Mouse (Mus musculus): ENCODE measurements around the gene Hs3st3b1. TPM values are rescaled to one million over a fixed set of nuclear protein-coding genes. Genes with fewer than 3 reads are reported as not detected.

The Hs3st3b1 gene
- polyA plus RNA-seq, 1 experiment = 5.5 TPM

DNA sequence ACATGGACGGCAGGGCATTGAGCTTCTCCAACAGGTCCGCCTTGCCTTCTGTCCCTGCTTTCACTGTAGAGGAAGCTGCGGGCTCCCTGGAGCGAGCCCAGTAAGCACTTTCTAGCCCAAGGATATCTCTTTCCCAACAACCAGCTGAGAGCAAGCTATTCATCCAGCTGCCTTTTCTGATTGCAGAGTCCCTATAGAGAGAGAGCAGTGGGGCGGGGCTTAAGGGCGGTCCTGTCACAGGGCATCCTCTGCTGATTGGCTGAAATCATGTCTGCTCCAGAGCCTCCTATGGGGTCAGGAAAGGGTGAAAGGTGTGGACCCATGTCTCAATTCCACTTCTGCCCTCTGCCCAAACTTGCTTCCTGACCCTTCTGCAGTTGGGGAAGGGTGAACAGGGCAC lies 4.8 kb upstream of the Hs3st3b1 start:
- Histone ChIP-seq H3K4me1 (ENCODE audit: control insufficient read depth, insufficient read depth, low read length) (peaks cover 8% of the 10 kb centered on the region; the same call in 1 of the 2 replicates), H3K4me3 (replicated peaks; ENCODE audit: extremely low read depth, low read depth, low read length) (no peak overlapping the region)
- DNase-seq = no peak
- TF ChIP-seq CTCF (IDR thresholded peaks at IDR 0.05; ENCODE audit: insufficient read depth, low read length) (no peak), POLR2A (IDR thresholded peaks at IDR 0.05; ENCODE audit: borderline replicate concordance, extremely low read depth, low read depth, low read length) (no peak)
- 91% methylated on average over 6 of the region's 6 CpGs for WGBS

DNA sequence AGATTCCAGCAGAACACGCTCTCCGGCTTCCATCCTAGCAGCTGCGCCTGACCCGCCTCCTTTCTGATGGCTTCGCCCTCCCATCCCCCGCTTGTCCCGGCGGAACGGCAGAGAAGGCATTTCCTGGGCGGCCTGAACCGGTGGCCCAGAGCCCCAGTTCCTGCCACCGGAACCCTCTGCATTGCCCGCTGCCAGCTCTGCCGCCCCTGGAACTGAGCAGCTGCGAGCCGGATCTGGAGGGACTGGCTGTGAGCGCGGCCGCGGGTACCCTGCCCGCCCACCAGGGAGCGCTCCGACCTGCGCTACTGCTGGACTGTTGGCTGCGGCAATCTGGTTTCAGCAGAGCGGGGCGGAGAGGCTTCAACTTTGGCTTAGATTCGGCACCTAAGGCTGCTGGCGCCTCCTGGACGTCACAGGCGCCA lies 3.1 kb upstream of the Hs3st3b1 start:
- WGBS = 1% methylated on average over 31 of the region's 31 CpGs
- peaks cover 8% of the 10 kb centered on the region; the same call in 1 of the 2 replicates for H3K4me1 ChIP-seq (ENCODE audit: control insufficient read depth, insufficient read depth, low read length)
- peak; percentile 88 for DNase-seq
- TF ChIP-seq POLR2A (IDR thresholded peaks at IDR 0.05; ENCODE audit: borderline replicate concordance, extremely low read depth, low read depth, low read length) = no peak
- TF ChIP-seq CTCF (IDR thresholded peaks at IDR 0.05; ENCODE audit: insufficient read depth, low read length) = peak; percentile 56
- H3K4me3 ChIP-seq (replicated peaks; ENCODE audit: extremely low read depth, low read depth, low read length) = peak overlapping the region; percentile 42

GRCm38 (mm10) chr11:63924286-63924930 lies 2.3 kb upstream of the Hs3st3b1 start:
- TF ChIP-seq POLR2A (IDR thresholded peaks at IDR 0.05; ENCODE audit: borderline replicate concordance, extremely low read depth, low read depth, low read length) (no peak), CTCF (IDR thresholded peaks at IDR 0.05; ENCODE audit: insufficient read depth, low read length) (no peak)
- H3K4me3 ChIP-seq (replicated peaks; ENCODE audit: extremely low read depth, low read depth, low read length) = no peak overlapping the region
- DNase-seq = peak; percentile 30
- WGBS = 14% methylated on average over 26 of the region's 26 CpGs
- H3K4me1 ChIP-seq (ENCODE audit: control insufficient read depth, insufficient read depth, low read length) = peaks cover 8% of the 10 kb centered on the region; the same call in 1 of the 2 replicates

- Histone ChIP-seq H3K4me1 (ENCODE audit: control insufficient read depth, insufficient read depth, low read length) (peaks cover 8% of the 10 kb centered on the region; the same call in 1 of the 2 replicates), H3K4me3 (replicated peaks; ENCODE audit: extremely low read depth, low read depth, low read length) (no peak overlapping the region)
- peak; percentile 43 for DNase-seq
- TF ChIP-seq CTCF (IDR thresholded peaks at IDR 0.05; ENCODE audit: insufficient read depth, low read length) (no peak), POLR2A (IDR thresholded peaks at IDR 0.05; ENCODE audit: borderline replicate concordance, extremely low read depth, low read depth, low read length) (no peak)
- WGBS = 4% methylated on average over 29 of the region's 29 CpGs
Observed at GRCm38 (mm10) chr11:63923386-63923785, 1.3 kb upstream of the Hs3st3b1 start.

GRCm38 (mm10) chr11:63921044-63921951 lies 792 bp downstream of the Hs3st3b1 start:
- WGBS = 2% methylated on average over 80 of the region's 80 CpGs
- Histone ChIP-seq H3K4me1 (ENCODE audit: control insufficient read depth, insufficient read depth, low read length) (peaks cover 8% of the 10 kb centered on the region; the same call in 1 of the 2 replicates), H3K4me3 (replicated peaks; ENCODE audit: extremely low read depth, low read depth, low read length) (peak overlapping the region; percentile 64)
- TF ChIP-seq CTCF (IDR thresholded peaks at IDR 0.05; ENCODE audit: insufficient read depth, low read length) (no peak), POLR2A (IDR thresholded peaks at IDR 0.05; ENCODE audit: borderline replicate concordance, extremely low read depth, low read depth, low read length) (no peak)
- DNase-seq = peak; percentile 51

DNA sequence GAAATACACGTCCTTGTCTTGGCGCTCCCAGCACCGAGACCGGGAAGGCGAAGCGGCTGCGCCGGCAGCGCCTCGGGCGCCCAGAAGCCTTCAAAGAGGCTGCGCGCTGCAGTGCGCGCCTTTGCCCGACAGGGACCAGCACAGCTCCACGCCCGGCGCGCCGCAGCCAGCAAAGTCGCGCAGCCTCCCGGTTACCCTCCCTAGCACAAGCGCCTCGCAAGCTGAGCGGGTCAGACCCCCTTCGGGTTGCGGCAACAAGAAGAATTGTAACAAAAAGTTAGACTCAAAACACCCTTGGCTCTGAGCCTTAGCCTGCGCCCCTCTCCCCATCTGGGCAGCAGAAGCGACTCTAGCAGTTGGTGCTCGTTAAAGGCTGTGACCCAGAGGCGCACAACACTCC lies 1.6 kb downstream of the Hs3st3b1 start:
- peak overlapping the region; percentile 64 for H3K4me3 ChIP-seq (replicated peaks; ENCODE audit: extremely low read depth, low read depth, low read length)
- TF ChIP-seq POLR2A (IDR thresholded peaks at IDR 0.05; ENCODE audit: borderline replicate concordance, extremely low read depth, low read depth, low read length) (no peak), CTCF (IDR thresholded peaks at IDR 0.05; ENCODE audit: insufficient read depth, low read length) (peak; percentile 61)
- WGBS = under 1% methylated on average over 33 of the region's 33 CpGs
- peaks cover 8% of the 10 kb centered on the region; the same call in 1 of the 2 replicates for H3K4me1 ChIP-seq (ENCODE audit: control insufficient read depth, insufficient read depth, low read length)
- peak; percentile 69 for DNase-seq

- TF ChIP-seq CTCF (IDR thresholded peaks at IDR 0.05; ENCODE audit: insufficient read depth, low read length) (no peak), POLR2A (IDR thresholded peaks at IDR 0.05; ENCODE audit: borderline replicate concordance, extremely low read depth, low read depth, low read length) (no peak)
- Histone ChIP-seq H3K4me3 (replicated peaks; ENCODE audit: extremely low read depth, low read depth, low read length) (no peak overlapping the region), H3K4me1 (ENCODE audit: control insufficient read depth, insufficient read depth, low read length) (peaks cover 6% of the 10 kb centered on the region; the same call in 1 of the 2 replicates)
- 20% methylated on average over 52 of the region's 52 CpGs for WGBS
- DNase-seq = peak; percentile 22
Observed at GRCm38 (mm10) chr11:63919211-63920098, 2.6 kb downstream of the Hs3st3b1 start.

- 62% methylated on average over 17 of the region's 17 CpGs for WGBS
- Histone ChIP-seq H3K4me3 (replicated peaks; ENCODE audit: extremely low read depth, low read depth, low read length) (no peak overlapping the region), H3K4me1 (ENCODE audit: control insufficient read depth, insufficient read depth, low read length) (peaks cover 4% of the 10 kb centered on the region; the same call in 1 of the 2 replicates)
- DNase-seq = no peak
- TF ChIP-seq POLR2A (IDR thresholded peaks at IDR 0.05; ENCODE audit: borderline replicate concordance, extremely low read depth, low read depth, low read length) (no peak), CTCF (IDR thresholded peaks at IDR 0.05; ENCODE audit: insufficient read depth, low read length) (no peak)
Observed at GRCm38 (mm10) chr11:63918321-63919105, 3.6 kb downstream of the Hs3st3b1 start.

All from lung, adult 2 months (tissue).